Mouse (Mus musculus) embryonic fibroblast, embryonic 13.5 days (primary cell): ENCODE results near the gene Rnf151.

Experiments
- CTCF ChIP-seq: IDR thresholded peaks from 2 replicates; pipeline ENCODE4 v1.5.1; 2011; ENCODE audit warnings: mild to moderate bottlenecking, control low read depth, low read length, moderate library complexity, borderline replicate concordance; ENCODE audit not compliant: insufficient read depth
- POLR2A ChIP-seq: IDR thresholded peaks from 2 replicates; pipeline ENCODE4 v1.6.1; 2011; ENCODE audit warnings: low read depth, mild to moderate bottlenecking, control low read depth, low read length, moderate library complexity

DNA sequence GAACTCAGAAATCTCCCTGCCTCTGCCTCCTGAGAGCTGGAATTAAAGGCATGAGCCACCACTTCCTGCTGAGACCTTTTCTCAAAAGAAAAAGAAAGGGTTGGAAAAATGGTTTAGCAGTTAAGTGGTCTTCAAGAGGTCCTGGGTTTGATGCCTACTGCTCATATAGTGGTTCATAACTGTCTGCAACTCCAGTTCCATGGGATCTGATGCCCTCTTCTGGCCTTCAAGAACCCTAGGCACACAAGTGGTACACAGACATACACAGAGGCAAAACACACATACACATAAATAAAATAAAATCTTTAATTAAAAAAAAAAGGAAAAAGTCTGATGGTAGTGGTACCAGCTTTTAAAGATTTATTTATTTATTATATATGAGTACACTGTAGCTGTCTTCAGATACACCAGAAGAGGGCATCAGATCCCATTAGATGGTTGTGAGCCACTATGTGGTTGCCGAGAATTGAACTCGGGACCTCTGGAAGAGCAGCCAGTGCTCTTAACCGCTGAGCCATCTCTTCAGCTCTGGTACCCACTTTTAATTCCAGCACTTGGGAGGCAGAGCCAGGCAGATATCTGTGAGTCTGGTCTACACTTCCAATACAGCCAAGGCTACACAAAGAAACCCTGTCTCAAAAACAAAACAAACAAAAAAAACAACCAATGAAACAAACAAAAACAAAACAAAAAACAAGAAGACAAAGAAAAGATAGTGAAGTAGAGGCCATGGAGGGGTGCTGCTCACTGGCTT, 8.0 kb upstream of the Rnf151 start:
- TF ChIP-seq POLR2A (no peak), CTCF (no peak)
